ENCODE assay signal across 13 mouse cellular contexts in genomic region chr10:127754566-127755166, GRCm38 (mm10). TPM values are rescaled to one million over a fixed set of nuclear protein-coding genes. Genes with fewer than 3 reads are reported as not detected.
DNase-seq lines count a peak whose midpoint lies in the region; ATAC-seq and TF ChIP-seq lines count a peak whose summit lies in the region.
"Had no signal": no experiment of that assay in that cellular context is flagged by ENCODE, and none has a peak within 500 bp of the region (broad histone marks: within the 10 kb centered on the region; RNA-seq: fewer than 3 reads in every experiment).

No protein-coding gene starts in this region.

- no peak overlapping the region for H3K9ac ChIP-seq in lung, embryonic 14.5 days
- H3K9ac ChIP-seq in heart, embryonic 11.5 days (ENCODE audit: low read depth, low read length) = no peak overlapping the region
- no peak overlapping the region for H3K9ac ChIP-seq in hindbrain, embryonic 13.5 days
- H3K9ac ChIP-seq: embryonic facial prominence, embryonic 13.5 days; limb, embryonic 12.5 days had no signal

- peak; percentile 59 for DNase-seq in lung, embryonic 14.5 days
- no peak for DNase-seq in lung, postnatal 25 days (ENCODE audit: low spot score)
- peak; percentile 74 to 79 for DNase-seq in kidney, postnatal 25 days
- DNase-seq in urinary bladder, postnatal 25 days (ENCODE audit: low spot score) = no peak
- no peak for DNase-seq in frontal cortex, postnatal 10 days (ENCODE audit: low spot score in 2 of 2)
- DNase-seq: cerebellum, adult 11-12 months; right cerebral cortex, adult 18-20 months had no signal

- H3K36me3 ChIP-seq in lung, embryonic 14.5 days (ENCODE audit: insufficient read depth) = no peaks in the 10 kb centered on the region
- no peaks in the 10 kb centered on the region; the same call in 1 of the 2 replicates for H3K36me3 ChIP-seq in heart, embryonic 11.5 days (ENCODE audit: control insufficient read depth, insufficient read depth, low read length)
- no peaks in the 10 kb centered on the region for H3K36me3 ChIP-seq in hindbrain, embryonic 13.5 days
- H3K36me3 ChIP-seq: embryonic facial prominence, embryonic 13.5 days had no signal

- no peak for TF ChIP-seq CTCF in lung, embryonic 14.5 days (IDR thresholded peaks at IDR 0.05; ENCODE audit: low read depth)

- no peak overlapping the region for H3K4me3 ChIP-seq in lung, embryonic 14.5 days (ENCODE audit: low read depth, low read length)
- no peak overlapping the region for H3K4me3 ChIP-seq in heart, embryonic 11.5 days (ENCODE audit: low read depth, low read length)
- H3K4me3 ChIP-seq in hindbrain, embryonic 13.5 days = no peak overlapping the region
- H3K4me3 ChIP-seq: embryonic facial prominence, embryonic 13.5 days; limb, embryonic 12.5 days had no signal

- H3K4me2 ChIP-seq in lung, embryonic 14.5 days = no peak overlapping the region
- H3K4me2 ChIP-seq in heart, embryonic 11.5 days = no peak overlapping the region
- no peak overlapping the region for H3K4me2 ChIP-seq in hindbrain, embryonic 13.5 days
- H3K4me2 ChIP-seq: embryonic facial prominence, embryonic 13.5 days; limb, embryonic 12.5 days; midbrain, embryonic 11.5 days had no signal

- no peak overlapping the region for H3K27ac ChIP-seq in lung, embryonic 14.5 days (ENCODE audit: low read depth)
- H3K27ac ChIP-seq in heart, embryonic 11.5 days (ENCODE audit: low read depth, low read length) = peak overlapping the region; percentile 59; the same call in 1 of the 2 replicates
- H3K27ac ChIP-seq in hindbrain, embryonic 13.5 days = no peak overlapping the region
- H3K27ac ChIP-seq: embryonic facial prominence, embryonic 13.5 days; limb, embryonic 12.5 days had no signal

- no peaks in the 10 kb centered on the region for H3K9me3 ChIP-seq in lung, embryonic 14.5 days (ENCODE audit: low read depth, low read length)
- H3K9me3 ChIP-seq in heart, embryonic 11.5 days (replicated peaks; ENCODE audit: control insufficient read depth, low read length) = no peaks in the 10 kb centered on the region
- no peaks in the 10 kb centered on the region for H3K9me3 ChIP-seq in hindbrain, embryonic 13.5 days
- H3K9me3 ChIP-seq: embryonic facial prominence, embryonic 13.5 days; limb, embryonic 12.5 days had no signal

- WGBS in lung, embryonic 14.5 days = 50% methylated on average over 6 of the region's 6 CpGs
- WGBS in heart, embryonic 11.5 days (ENCODE audit: insufficient replicate concordance) = 62% methylated on average over 6 of the region's 6 CpGs
- 75% methylated on average over 6 of the region's 6 CpGs for whole genome bisulfite sequencing in hindbrain, embryonic 13.5 days

- no peaks in the 10 kb centered on the region for H3K4me1 ChIP-seq in lung, embryonic 14.5 days (ENCODE audit: insufficient read depth)
- H3K4me1 ChIP-seq in heart, embryonic 11.5 days (ENCODE audit: control insufficient read depth, insufficient read depth, low read length) = peaks cover 4% of the 10 kb centered on the region; the same call in 1 of the 2 replicates
- peaks cover 4% of the 10 kb centered on the region; the same call in 1 of the 2 replicates for H3K4me1 ChIP-seq in hindbrain, embryonic 13.5 days (replicated peaks)
- H3K4me1 ChIP-seq: embryonic facial prominence, embryonic 13.5 days; limb, embryonic 12.5 days had no signal

- no peaks in the 10 kb centered on the region for H3K27me3 ChIP-seq in lung, embryonic 14.5 days (ENCODE audit: insufficient read depth, low read length)
- H3K27me3 ChIP-seq in heart, embryonic 11.5 days (ENCODE audit: control insufficient read depth, insufficient read depth, low read length) = no peaks in the 10 kb centered on the region
- no peaks in the 10 kb centered on the region for H3K27me3 ChIP-seq in hindbrain, embryonic 13.5 days
- H3K27me3 ChIP-seq: embryonic facial prominence, embryonic 13.5 days had no signal

- ATAC-seq in lung, embryonic 14.5 days (ENCODE audit: insufficient read depth) = no peak
- no peak for ATAC-seq in heart, embryonic 11.5 days (replicated peaks; ENCODE audit: insufficient number of reproducible peaks, low FRiP score, low TSS enrichment)
- no peak for ATAC-seq in hindbrain, embryonic 13.5 days (ENCODE audit: low FRiP score)

RNA-seq across cellular contexts. Expression of gene Gpr182, which starts 3.1 kb away (rescaled TPM):
- 2.6 and 3.2 TPM in 2 replicates for polyA plus RNA-seq in lung, embryonic 14.5 days (2014; fragmentation: Nextera tagmentation; extraction: Ambion mirVana)
- 9.1 and 9.2 TPM in 2 replicates for polyA plus RNA-seq in heart, embryonic 11.5 days (2014; fragmentation: Nextera tagmentation; extraction: Ambion mirVana)
- 0.81 and 0.83 TPM in 2 replicates for polyA plus RNA-seq in hindbrain, embryonic 13.5 days (2015; fragmentation: Nextera tagmentation; extraction: Ambion mirVana)

RNA-seq across cellular contexts. Expression of gene Rdh1, which starts 4.9 kb away (rescaled TPM):
- polyA plus RNA-seq in lung, embryonic 14.5 days (2014; fragmentation: Nextera tagmentation; extraction: Ambion mirVana) = 0.04 TPM in 1 of 2 replicates, not detected in the other
- 0.10 TPM in 1 of 2 replicates, not detected in the other for polyA plus RNA-seq in heart, embryonic 11.5 days (2014; fragmentation: Nextera tagmentation; extraction: Ambion mirVana)
- not detected in 2 replicates for polyA plus RNA-seq in hindbrain, embryonic 13.5 days (2015; fragmentation: Nextera tagmentation; extraction: Ambion mirVana)
- polyA plus RNA-seq: limb, embryonic 12.5 days; midbrain, embryonic 11.5 days; neural tube, embryonic 11.5 days had no signal

RNA-seq across cellular contexts. Expression of gene Rdh16f1, which starts 4.9 kb away (rescaled TPM):
- polyA plus RNA-seq in lung, embryonic 14.5 days (2014; fragmentation: Nextera tagmentation; extraction: Ambion mirVana) = not detected in 2 replicates
- polyA plus RNA-seq in heart, embryonic 11.5 days (2014; fragmentation: Nextera tagmentation; extraction: Ambion mirVana) = 0.10 TPM in 1 of 2 replicates, not detected in the other
- not detected in 2 replicates for polyA plus RNA-seq in hindbrain, embryonic 13.5 days (2015; fragmentation: Nextera tagmentation; extraction: Ambion mirVana)
- polyA plus RNA-seq: embryonic facial prominence, embryonic 13.5 days; midbrain, embryonic 11.5 days had no signal

RNA-seq across cellular contexts. Expression of gene Zbtb39, which starts 15.3 kb away (rescaled TPM):
- polyA plus RNA-seq in lung, embryonic 14.5 days (2014; fragmentation: Nextera tagmentation; extraction: Ambion mirVana) = 4.2 and 4.4 TPM in 2 replicates
- 3.1 and 4.2 TPM in 2 replicates for polyA plus RNA-seq in heart, embryonic 11.5 days (2014; fragmentation: Nextera tagmentation; extraction: Ambion mirVana)
- 3.7 and 3.8 TPM in 2 replicates for polyA plus RNA-seq in hindbrain, embryonic 13.5 days (2015; fragmentation: Nextera tagmentation; extraction: Ambion mirVana)

RNA-seq across cellular contexts. Expression of gene Rdh9, which starts 21.5 kb away (rescaled TPM):
- 0.34 TPM in 1 of 2 replicates, not detected in the other for polyA plus RNA-seq in lung, embryonic 14.5 days (2014; fragmentation: Nextera tagmentation; extraction: Ambion mirVana)
- 0.18 TPM in 1 of 2 replicates, not detected in the other for polyA plus RNA-seq in heart, embryonic 11.5 days (2014; fragmentation: Nextera tagmentation; extraction: Ambion mirVana)
- polyA plus RNA-seq in hindbrain, embryonic 13.5 days (2015; fragmentation: Nextera tagmentation; extraction: Ambion mirVana) = 0.13 and 0.16 TPM in 2 replicates
- polyA plus RNA-seq: limb, embryonic 12.5 days; neural tube, embryonic 11.5 days had no signal

Comparison
In these comparisons a context has a peak if more than half of its experiments do, and no peak if none do; other contexts are left out.
1. DNase-seq: peak in lung, embryonic 14.5 days (single experiment) and kidney, postnatal 25 days (2 of 2); none in lung, postnatal 25 days (single experiment), urinary bladder, postnatal 25 days (single experiment) and frontal cortex, postnatal 10 days (0 of 2).